Mouse (Mus musculus) ES-E14 (cell line): ENCODE measurements at regions not wholly inside any gene's neighbourhood (a gene's known extent, or its start where the extent isn't known, plus 50 kb on each side); places are given as distances from the start of the nearest gene placed in this dataset.

Experiments
- DNase-seq: peaks from one replicate; pipeline ENCODE4 v3.0.0-alpha.2; 2013; ENCODE audit warnings: low read depth, low spot score
- H3K27ac ChIP-seq: 2 replicates; pipeline ENCODE4 v1.5.1; 2012; ENCODE audit warnings: low read depth, mild to moderate bottlenecking, low read length, moderate library complexity, mixed read lengths; ENCODE audit not compliant: poor library complexity, insufficient read depth, severe bottlenecking
- H3K36me3 ChIP-seq: 2 replicates; pipeline ENCODE4 v1.6.1; 2012; ENCODE audit warnings: mild to moderate bottlenecking, low read length, moderate library complexity, mixed read lengths; ENCODE audit not compliant: control insufficient read depth, poor library complexity, insufficient read depth, severe bottlenecking
- H3K4me1 ChIP-seq, 2 experiments: fragments of 150-350 bp in 1 of 2; sonication (generic) in 1 of 2; 2 replicates each; pipeline ENCODE4 v1.6.1; 2012; ENCODE audit warnings: low read length in 2 of 2, mild to moderate bottlenecking in 1 of 2, mixed read lengths in 1 of 2; ENCODE audit not compliant: control insufficient read depth in 2 of 2, insufficient read depth in 2 of 2, poor library complexity in 1 of 2
- H3K4me3 ChIP-seq, 2 experiments: fragments of 150-350 bp in 1 of 2; sonication (generic) in 1 of 2; 2 replicates each; pipeline ENCODE4 v1.5.1; 2012; ENCODE audit warnings: low read length in 2 of 2, low read depth in 1 of 2, mild to moderate bottlenecking in 1 of 2, mixed read lengths in 1 of 2; ENCODE audit not compliant: insufficient read depth in 1 of 2, poor library complexity in 1 of 2, severe bottlenecking in 1 of 2
- H3K9ac ChIP-seq: 2 replicates; pipeline ENCODE4 v1.6.1; 2012; ENCODE audit warnings: low read depth, mild to moderate bottlenecking, low read length, mixed read lengths; ENCODE audit not compliant: poor library complexity, insufficient read depth, severe bottlenecking
- H3K9me3 ChIP-seq: fragments of 150-350 bp; sonication (generic); 2 replicates; pipeline ENCODE4 v1.6.1; 2012; ENCODE audit warnings: low read depth, mild to moderate bottlenecking, low read length; ENCODE audit not compliant: control insufficient read depth, insufficient read depth
- CHD2 ChIP-seq: IDR thresholded peaks from 2 replicates; pipeline ENCODE4 v1.6.1; 2014; ENCODE audit warnings: mild to moderate bottlenecking, low read depth, low read length, inconsistent platforms
- HCFC1 ChIP-seq: IDR thresholded peaks from 2 replicates; pipeline ENCODE4 v1.6.1; 2012; ENCODE audit warnings: low read length, inconsistent platforms, borderline replicate concordance; ENCODE audit not compliant: insufficient read depth
- MAFK ChIP-seq: IDR thresholded peaks from 2 replicates; pipeline ENCODE4 v1.6.1; 2014; ENCODE audit warnings: mild to moderate bottlenecking, low read depth, low read length, inconsistent platforms; ENCODE audit not compliant: insufficient read depth
- ZC3H11A ChIP-seq: IDR thresholded peaks from 2 replicates; pipeline ENCODE4 v1.6.1; 2012; ENCODE audit warnings: low read depth, mild to moderate bottlenecking, inconsistent platforms, low read length, borderline replicate concordance
- ZNF384 ChIP-seq: IDR thresholded peaks from 2 replicates; pipeline ENCODE4 v1.6.1; 2012; ENCODE audit warnings: low read depth, low read length, inconsistent platforms
- in situ Hi-C, 2 experiments: fragments of 600-800 bp; cut with MboI; formaldehyde crosslinking; loops; one replicate each; pipeline ENCODE4 v1.15.1; 2025; ENCODE audit warnings: low sequenced_read_pairs in 2 of 2, inconsistent platforms in 1 of 2; ENCODE audit not compliant: unreplicated experiment in 2 of 2

DNA sequence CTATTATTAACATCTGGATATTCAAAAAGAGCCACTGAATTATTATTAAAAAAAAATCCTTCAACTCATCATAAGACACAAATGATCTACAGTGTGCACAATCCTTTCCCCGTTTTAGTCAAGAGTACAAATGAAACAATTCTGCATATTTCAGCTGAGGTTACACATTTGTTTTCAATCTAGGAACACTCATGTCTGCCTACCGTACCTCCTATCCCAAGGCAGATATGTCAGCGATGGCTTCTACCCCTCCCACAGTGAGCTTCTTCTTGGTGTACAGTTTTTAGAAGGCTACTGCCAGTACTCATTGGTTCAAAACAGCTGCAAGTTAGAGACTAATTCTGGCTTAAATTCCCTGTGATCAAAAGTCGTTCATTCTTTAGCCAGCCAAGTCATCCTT, 382.7 kb upstream of the Npvf start:
- Histone ChIP-seq H3K4me1 (no peaks in the 10 kb centered on the region), H3K27ac (no peak overlapping the region), H3K9ac (no peak overlapping the region), H3K4me3 (no peak overlapping the region), H3K36me3 (no peaks in the 10 kb centered on the region), H3K9me3 (no peaks in the 10 kb centered on the region)
- TF ChIP-seq HCFC1 (no peak), ZNF384 (no peak), ZC3H11A (no peak), CHD2 (no peak), MAFK (no peak)
- DNase-seq: no peak
- in situ Hi-C loops: no loop called here

DNA sequence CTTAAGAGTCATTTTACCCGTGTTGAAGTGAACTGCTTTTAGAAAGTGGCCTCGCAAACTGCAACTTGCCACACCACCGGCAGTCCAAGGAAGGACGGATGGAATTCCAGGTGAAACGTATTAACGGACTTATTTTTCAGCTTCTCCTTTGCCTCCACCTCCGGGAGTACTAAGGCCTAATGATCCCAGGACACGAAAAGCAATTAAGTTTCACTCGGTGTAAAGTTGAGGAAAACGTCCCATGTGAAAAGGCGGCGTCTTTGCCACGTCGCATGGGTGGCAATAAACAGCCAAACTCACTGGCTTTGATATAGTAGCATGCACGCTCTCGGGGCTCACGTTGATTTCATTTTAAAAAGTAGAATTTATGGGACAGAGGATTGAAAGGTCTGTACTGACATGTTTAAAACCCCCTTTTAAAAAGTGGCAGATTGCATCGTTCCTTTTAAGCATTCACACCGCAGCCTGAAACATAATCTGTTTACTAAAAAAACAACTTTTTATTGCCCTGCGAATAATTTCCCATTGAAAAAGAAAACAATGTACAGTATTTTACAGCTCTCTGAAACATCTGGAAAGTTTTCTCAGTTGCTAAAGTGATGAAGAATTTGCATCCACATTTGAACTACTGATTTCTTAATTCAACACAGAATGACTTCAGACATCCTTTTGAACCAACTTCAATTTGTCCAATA, 385.4 kb upstream of the Npvf start:
- Histone ChIP-seq H3K27ac (no peak overlapping the region), H3K4me3 (no peak overlapping the region), H3K4me1 (no peaks in the 10 kb centered on the region), H3K9me3 (no peaks in the 10 kb centered on the region), H3K9ac (no peak overlapping the region), H3K36me3 (no peaks in the 10 kb centered on the region)
- no peak for DNase-seq
- TF ChIP-seq HCFC1 (no peak), ZC3H11A (no peak), MAFK (no peak), CHD2 (no peak), ZNF384 (no peak)
- in situ Hi-C loops: no loop called here

DNA sequence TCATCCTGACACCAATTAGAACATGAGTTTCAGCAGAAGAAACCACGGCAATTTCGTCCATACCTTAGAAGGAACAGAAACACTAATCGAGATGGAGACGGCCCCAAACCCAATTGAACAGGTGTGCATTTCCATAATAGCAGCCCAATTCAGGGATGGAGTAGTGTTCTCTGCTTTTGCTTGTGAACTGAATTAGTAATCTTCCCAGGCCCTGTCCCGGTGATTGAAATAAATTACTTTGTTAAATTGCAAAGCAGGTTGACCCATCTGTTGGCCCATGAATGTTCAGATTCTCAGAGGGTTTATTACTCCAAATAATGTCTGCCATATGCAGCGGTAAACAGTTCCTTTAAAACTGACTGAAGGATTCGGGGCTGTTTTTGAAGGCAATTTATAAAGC, 388.5 kb upstream of the Nfe2l3 start:
- H3K9me3 ChIP-seq: no peaks in the 10 kb centered on the region
- H3K4me3 ChIP-seq: no peak overlapping the region
- no peaks in the 10 kb centered on the region for H3K4me1 ChIP-seq
- in situ Hi-C loops: no loop called here
- no peaks in the 10 kb centered on the region for H3K36me3 ChIP-seq
- no peak for DNase-seq
- H3K27ac ChIP-seq: no peak overlapping the region
- no peak overlapping the region for H3K9ac ChIP-seq
- TF ChIP-seq MAFK (no peak), ZNF384 (no peak), HCFC1 (no peak), CHD2 (no peak), ZC3H11A (no peak)

DNA sequence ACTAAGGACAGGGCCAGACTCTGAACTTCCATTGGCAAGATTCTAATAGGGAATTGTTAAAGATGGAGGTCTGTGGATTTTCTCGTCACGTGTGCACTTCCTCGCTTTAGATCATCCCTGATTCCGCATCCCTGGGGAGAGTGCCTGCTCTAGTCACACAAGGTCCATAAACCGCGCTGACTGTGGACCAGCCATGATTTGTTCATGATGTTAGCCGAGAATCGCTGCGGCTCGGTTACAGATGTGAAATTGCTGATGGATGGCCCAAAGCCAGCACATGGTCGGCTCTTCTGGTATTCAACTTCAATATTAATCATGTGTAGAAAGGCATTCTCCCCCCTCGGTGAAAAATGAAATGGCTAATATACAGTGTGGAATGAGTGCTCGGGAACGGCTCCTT, 387.6 kb upstream of the Nfe2l3 start:
- in situ Hi-C loops: no loop called here
- Histone ChIP-seq H3K4me1 (no peaks in the 10 kb centered on the region), H3K9me3 (no peaks in the 10 kb centered on the region), H3K36me3 (no peaks in the 10 kb centered on the region), H3K27ac (no peak overlapping the region), H3K9ac (no peak overlapping the region), H3K4me3 (no peak overlapping the region)
- TF ChIP-seq MAFK: no peak
- no peak for TF ChIP-seq CHD2
- TF ChIP-seq HCFC1: no peak
- no peak for TF ChIP-seq ZC3H11A
- TF ChIP-seq ZNF384: no peak
- DNase-seq: no peak

DNA sequence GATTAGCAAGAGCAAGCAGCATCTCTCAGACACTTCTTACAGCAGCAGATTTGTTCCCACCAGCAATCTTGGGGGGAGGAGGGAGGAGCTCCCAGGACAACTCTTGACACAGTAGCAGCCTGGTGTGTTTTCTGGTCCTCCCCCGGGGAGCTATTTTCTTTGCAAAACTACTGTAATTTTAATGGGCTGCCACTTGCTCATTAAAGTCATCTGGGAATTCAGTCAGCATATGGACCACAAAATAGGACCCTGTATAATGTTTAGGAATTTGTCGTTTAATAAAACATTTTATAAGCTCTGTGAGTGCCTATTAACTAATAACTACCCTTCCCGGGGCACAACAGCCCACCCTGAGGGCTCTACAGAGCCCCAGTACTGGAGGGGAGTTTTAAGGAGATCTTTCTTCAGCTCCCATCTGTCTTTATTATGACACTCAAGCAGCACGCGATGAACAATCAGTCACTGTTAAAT, 380.0 kb upstream of the Nfe2l3 start:
- Histone ChIP-seq H3K9me3 (no peaks in the 10 kb centered on the region), H3K27ac (no peak overlapping the region), H3K36me3 (no peaks in the 10 kb centered on the region), H3K4me1 (no peaks in the 10 kb centered on the region), H3K9ac (no peak overlapping the region), H3K4me3 (no peak overlapping the region)
- DNase-seq: no peak
- TF ChIP-seq ZC3H11A: no peak
- no peak for TF ChIP-seq ZNF384
- no peak for TF ChIP-seq MAFK
- no peak for TF ChIP-seq HCFC1
- no peak for TF ChIP-seq CHD2
- in situ Hi-C loops: no loop called here
